Mouse (Mus musculus): ENCODE measurements around the gene Bnipl. TPM values are rescaled to one million over a fixed set of nuclear protein-coding genes. Genes with fewer than 3 reads are reported as not detected.

Gene Bnipl
- 4.2 and 13.3 TPM in 2 replicates for polyA plus RNA-seq (2012; rRNA removed)

GRCm38 (mm10) chr3:95250783-95251424 lies at the start of gene Bnipl:
Gene Bnipl, minus strand, starts transcription at chr3:95251193.
- no peak for DNase-seq
- TF ChIP-seq CTCF (IDR thresholded peaks at IDR 0.05; ENCODE audit: insufficient read depth, low read length) (no peak), POLR2A (IDR thresholded peaks at IDR 0.05; ENCODE audit: borderline replicate concordance, extremely low read depth, low read depth, low read length) (no peak)
- Histone ChIP-seq H3K4me1 (ENCODE audit: control insufficient read depth, insufficient read depth, low read length) (no peaks in the 10 kb centered on the region), H3K4me3 (replicated peaks; ENCODE audit: extremely low read depth, low read depth, low read length) (no peak within 1 kb of the TSS)
- 42% methylated on average over 7 of the region's 7 CpGs for WGBS

- DNase-seq, result no peak
- no peak for TF ChIP-seq CTCF (IDR thresholded peaks at IDR 0.05; ENCODE audit: insufficient read depth, low read length)
- no peak for TF ChIP-seq POLR2A (IDR thresholded peaks at IDR 0.05; ENCODE audit: borderline replicate concordance, extremely low read depth, low read depth, low read length)
- H3K4me1 ChIP-seq (ENCODE audit: control insufficient read depth, insufficient read depth, low read length), result peaks cover 14% of the 10 kb centered on the region
- 42% methylated on average over 7 of the region's 7 CpGs for WGBS
- H3K4me3 ChIP-seq (replicated peaks; ENCODE audit: extremely low read depth, low read depth, low read length), result no peak overlapping the region
Measured at GRCm38 (mm10) chr3:95298018-95298417, 47.0 kb upstream of the Bnipl start.

GRCm38 (mm10) chr3:95296103-95296469 lies 45.1 kb upstream of the Bnipl start:
- 5% methylated on average over 5 of the region's 5 CpGs for WGBS
- DNase-seq, result no peak
- Histone ChIP-seq H3K4me3 (replicated peaks; ENCODE audit: extremely low read depth, low read depth, low read length) (no peak overlapping the region), H3K4me1 (ENCODE audit: control insufficient read depth, insufficient read depth, low read length) (peaks cover 14% of the 10 kb centered on the region)
- TF ChIP-seq POLR2A (IDR thresholded peaks at IDR 0.05; ENCODE audit: borderline replicate concordance, extremely low read depth, low read depth, low read length), result no peak
- TF ChIP-seq CTCF (IDR thresholded peaks at IDR 0.05; ENCODE audit: insufficient read depth, low read length), result peak; percentile 71

GRCm38 (mm10) chr3:95295321-95296102 lies 44.5 kb upstream of the Bnipl start:
- 73% methylated on average over 11 of the region's 11 CpGs for WGBS

DNA sequence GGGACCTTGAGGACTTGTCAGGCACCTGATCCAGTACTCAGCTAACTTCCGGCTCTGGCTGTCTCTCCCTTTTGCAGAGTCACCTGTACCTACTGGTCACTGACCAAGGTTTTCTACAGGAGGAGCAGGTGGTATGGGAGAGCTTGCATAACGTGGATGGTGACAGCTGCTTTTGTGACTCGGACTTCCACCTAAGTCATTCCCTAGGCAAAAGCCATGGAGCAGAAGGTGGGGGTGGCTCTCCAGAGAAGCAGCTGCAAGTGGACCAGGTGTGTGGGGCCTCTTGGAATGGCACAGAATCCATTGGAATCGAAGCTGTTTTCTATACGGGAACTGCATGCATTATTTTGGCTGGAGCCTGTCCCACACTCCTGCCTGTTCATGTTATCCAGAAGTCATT lies 43.7 kb upstream of the Bnipl start:
- H3K4me3 ChIP-seq (replicated peaks; ENCODE audit: extremely low read depth, low read depth, low read length), result no peak overlapping the region
- TF ChIP-seq POLR2A (IDR thresholded peaks at IDR 0.05; ENCODE audit: borderline replicate concordance, extremely low read depth, low read depth, low read length) (no peak), CTCF (IDR thresholded peaks at IDR 0.05; ENCODE audit: insufficient read depth, low read length) (no peak)
- DNase-seq, result no peak
- peaks cover 14% of the 10 kb centered on the region for H3K4me1 ChIP-seq (ENCODE audit: control insufficient read depth, insufficient read depth, low read length)
- 75% methylated on average over 5 of the region's 5 CpGs for WGBS

More at GRCm38 (mm10) chr3:95295321-95296102, 44.5 kb upstream of the Bnipl start:
- Histone ChIP-seq H3K4me1 (ENCODE audit: control insufficient read depth, insufficient read depth, low read length) (peaks cover 14% of the 10 kb centered on the region), H3K4me3 (replicated peaks; ENCODE audit: extremely low read depth, low read depth, low read length) (no peak overlapping the region)
- no peak for DNase-seq
- no peak for TF ChIP-seq POLR2A (IDR thresholded peaks at IDR 0.05; ENCODE audit: borderline replicate concordance, extremely low read depth, low read depth, low read length)
- no peak for TF ChIP-seq CTCF (IDR thresholded peaks at IDR 0.05; ENCODE audit: insufficient read depth, low read length)

- Histone ChIP-seq H3K4me1 (ENCODE audit: control insufficient read depth, insufficient read depth, low read length) (peaks cover 14% of the 10 kb centered on the region), H3K4me3 (replicated peaks; ENCODE audit: extremely low read depth, low read depth, low read length) (no peak overlapping the region)
- no peak for DNase-seq
- WGBS, result 84% methylated on average over 7 of the region's 7 CpGs
- no peak for TF ChIP-seq CTCF (IDR thresholded peaks at IDR 0.05; ENCODE audit: insufficient read depth, low read length)
- TF ChIP-seq POLR2A (IDR thresholded peaks at IDR 0.05; ENCODE audit: borderline replicate concordance, extremely low read depth, low read depth, low read length), result no peak
Measured at GRCm38 (mm10) chr3:95294316-95294715, 43.3 kb upstream of the Bnipl start.

DNA sequence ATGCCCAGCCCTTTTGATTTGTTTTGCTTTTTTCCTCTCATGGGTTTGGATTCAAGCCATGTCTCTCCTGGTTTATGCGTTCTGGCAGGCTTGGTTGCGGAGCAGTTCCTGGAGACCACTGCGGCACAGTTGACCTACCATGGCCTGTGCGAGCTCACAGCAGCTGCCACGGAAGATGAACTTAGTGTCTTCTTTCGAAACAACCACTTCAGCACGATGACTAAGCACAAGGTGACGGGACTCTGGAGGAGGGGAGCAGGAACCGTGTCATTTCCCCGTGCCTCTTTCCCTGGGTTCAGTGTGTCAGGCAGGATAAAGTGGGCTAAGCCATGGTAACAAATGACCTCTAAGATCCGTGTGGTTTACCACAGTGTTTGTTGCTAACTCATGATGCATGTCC lies 42.5 kb upstream of the Bnipl start:
- no peak for DNase-seq
- TF ChIP-seq CTCF (IDR thresholded peaks at IDR 0.05; ENCODE audit: insufficient read depth, low read length) (no peak), POLR2A (IDR thresholded peaks at IDR 0.05; ENCODE audit: borderline replicate concordance, extremely low read depth, low read depth, low read length) (no peak)
- Histone ChIP-seq H3K4me3 (replicated peaks; ENCODE audit: extremely low read depth, low read depth, low read length) (no peak overlapping the region), H3K4me1 (ENCODE audit: control insufficient read depth, insufficient read depth, low read length) (peaks cover 14% of the 10 kb centered on the region)
- WGBS, result 28% methylated on average over 11 of the region's 11 CpGs

- Histone ChIP-seq H3K4me3 (replicated peaks; ENCODE audit: extremely low read depth, low read depth, low read length) (no peak overlapping the region), H3K4me1 (ENCODE audit: control insufficient read depth, insufficient read depth, low read length) (peaks cover 12% of the 10 kb centered on the region)
- no peak for DNase-seq
- TF ChIP-seq POLR2A (IDR thresholded peaks at IDR 0.05; ENCODE audit: borderline replicate concordance, extremely low read depth, low read depth, low read length) (no peak), CTCF (IDR thresholded peaks at IDR 0.05; ENCODE audit: insufficient read depth, low read length) (no peak)
- 90% methylated on average over 2 of the region's 2 CpGs for WGBS
Measured at GRCm38 (mm10) chr3:95292899-95293298, 41.9 kb upstream of the Bnipl start.

- Histone ChIP-seq H3K4me1 (ENCODE audit: control insufficient read depth, insufficient read depth, low read length) (peaks cover 4% of the 10 kb centered on the region), H3K4me3 (replicated peaks; ENCODE audit: extremely low read depth, low read depth, low read length) (no peak overlapping the region)
- no peak for TF ChIP-seq POLR2A (IDR thresholded peaks at IDR 0.05; ENCODE audit: borderline replicate concordance, extremely low read depth, low read depth, low read length)
- TF ChIP-seq CTCF (IDR thresholded peaks at IDR 0.05; ENCODE audit: insufficient read depth, low read length), result no peak
- WGBS, result 72% methylated on average over 4 of the region's 4 CpGs
- no peak for DNase-seq
Measured at GRCm38 (mm10) chr3:95291041-95291440, 40.0 kb upstream of the Bnipl start.

DNA sequence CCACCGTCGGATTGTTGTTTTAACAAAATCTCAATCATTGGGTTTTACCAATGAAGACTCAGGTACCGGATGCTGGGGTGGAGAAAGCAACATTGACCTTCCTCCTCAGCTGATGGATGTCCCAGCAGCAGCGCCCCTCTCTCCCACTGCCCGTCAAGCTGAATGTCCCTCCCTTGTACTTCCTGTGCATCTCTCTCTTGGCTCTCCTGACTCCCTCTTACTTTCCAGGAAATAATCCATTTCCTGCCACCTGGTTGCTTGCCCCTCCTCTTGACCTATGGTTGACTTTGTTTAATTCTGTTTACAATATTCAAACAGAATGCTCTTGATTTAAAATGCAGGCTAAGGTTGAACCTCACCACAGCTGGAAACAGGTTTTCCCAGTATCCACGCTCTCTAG lies 39.2 kb upstream of the Bnipl start:
- TF ChIP-seq CTCF (IDR thresholded peaks at IDR 0.05; ENCODE audit: insufficient read depth, low read length), result no peak
- TF ChIP-seq POLR2A (IDR thresholded peaks at IDR 0.05; ENCODE audit: borderline replicate concordance, extremely low read depth, low read depth, low read length), result no peak
- 57% methylated on average over 6 of the region's 6 CpGs for WGBS
- Histone ChIP-seq H3K4me3 (replicated peaks; ENCODE audit: extremely low read depth, low read depth, low read length) (no peak overlapping the region), H3K4me1 (ENCODE audit: control insufficient read depth, insufficient read depth, low read length) (no peaks in the 10 kb centered on the region)
- no peak for DNase-seq

Measured in lung, adult 2 months (tissue).